17 mouse cellular contexts compared by ENCODE assay signal in the genomic region with DNA sequence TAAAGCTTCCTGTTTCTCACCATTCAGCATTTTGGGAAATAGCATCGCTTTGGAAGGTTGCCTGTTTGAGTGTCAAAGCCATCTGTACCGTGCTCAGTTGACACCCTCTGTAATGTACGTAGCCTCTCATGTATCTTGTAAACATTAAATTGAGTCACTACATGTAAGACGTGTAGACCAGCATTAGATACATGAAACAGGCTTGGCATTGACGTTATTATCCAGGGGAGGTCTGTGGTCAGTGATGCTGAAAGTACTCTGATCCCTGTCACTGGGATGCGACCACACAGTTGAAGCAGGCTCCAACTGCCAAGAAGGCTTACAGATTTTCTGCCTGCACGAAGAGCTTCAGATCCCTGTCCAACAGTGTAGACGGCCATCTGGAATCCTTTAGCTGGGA.
DNase-seq lines count a peak whose midpoint lies in the region; ATAC-seq and TF ChIP-seq lines count a peak whose summit lies in the region.
"Had no signal": no experiment of that assay in that cellular context is flagged by ENCODE, and none has a peak within 500 bp of the region (broad histone marks: within the 10 kb centered on the region; RNA-seq: fewer than 3 reads in every experiment).

No protein-coding gene starts in this region.

- H3K4me2 ChIP-seq in kidney, postnatal 0 days (ENCODE audit: low read length) = no peak overlapping the region
- H3K4me2 ChIP-seq in kidney, embryonic 16.5 days (replicated peaks; ENCODE audit: low read depth, low read length) = no peak overlapping the region
- no peak overlapping the region for H3K4me2 ChIP-seq in lung, postnatal 0 days (replicated peaks; ENCODE audit: low read depth, low read length)
- H3K4me2 ChIP-seq in limb, embryonic 12.5 days = no peak overlapping the region
- H3K4me2 ChIP-seq: heart, embryonic 11.5 days; limb, embryonic 13.5 days; liver, embryonic 15.5 days had no signal

- DNase-seq in cerebellum, postnatal 14 days = peak; percentile 56 to 80
- DNase-seq in kidney, postnatal 0 days (ENCODE audit: low spot score) = peak; percentile 58
- peak; percentile 35 for DNase-seq in lung, postnatal 0 days (ENCODE audit: low spot score)
- no peak for DNase-seq in lung, postnatal 25 days (ENCODE audit: low spot score)
- DNase-seq in heart, adult 8-10 months (ENCODE audit: low spot score) = no peak
- DNase-seq: adrenal gland, postnatal 25 days; gastrocnemius, postnatal 25 days; heart, postnatal 4 days; thymus, postnatal 25 days had no signal

- no peak overlapping the region for H3K4me3 ChIP-seq in kidney, postnatal 0 days (replicated peaks; ENCODE audit: low read depth, low read length)
- H3K4me3 ChIP-seq in kidney, embryonic 16.5 days (ENCODE audit: low read length) = no peak overlapping the region
- H3K4me3 ChIP-seq in lung, postnatal 0 days (ENCODE audit: low read depth, low read length) = no peak overlapping the region
- H3K4me3 ChIP-seq in limb, embryonic 12.5 days (replicated peaks) = no peak overlapping the region
- H3K4me3 ChIP-seq: erythroblast, embryonic 14.5 days; limb, embryonic 13.5 days; liver, embryonic 15.5 days had no signal

- H3K9ac ChIP-seq in kidney, postnatal 0 days (ENCODE audit: low read depth, low read length) = no peak overlapping the region
- H3K9ac ChIP-seq in kidney, embryonic 16.5 days (replicated peaks; ENCODE audit: low read length) = no peak overlapping the region
- H3K9ac ChIP-seq in lung, postnatal 0 days (replicated peaks; ENCODE audit: low read depth) = no peak overlapping the region
- H3K9ac ChIP-seq in limb, embryonic 12.5 days (replicated peaks) = no peak overlapping the region
- H3K9ac ChIP-seq: limb, embryonic 13.5 days; liver, embryonic 15.5 days had no signal

- TF ChIP-seq EP300 in lung, postnatal 0 days (IDR thresholded peaks at IDR 0.05) = no peak; the same call in 1 of the 2 replicates

- H3K36me3 ChIP-seq in kidney, postnatal 0 days (ENCODE audit: insufficient read depth, low read length) = no peaks in the 10 kb centered on the region
- no peaks in the 10 kb centered on the region for H3K36me3 ChIP-seq in kidney, embryonic 16.5 days (ENCODE audit: insufficient read depth, low read length)
- H3K36me3 ChIP-seq in lung, postnatal 0 days (ENCODE audit: insufficient read depth, low read length) = no peaks in the 10 kb centered on the region
- H3K36me3 ChIP-seq in limb, embryonic 12.5 days = no peaks in the 10 kb centered on the region
- H3K36me3 ChIP-seq: limb, embryonic 13.5 days; liver, embryonic 15.5 days had no signal

- no peak overlapping the region for H3K27ac ChIP-seq in kidney, postnatal 0 days
- no peak overlapping the region for H3K27ac ChIP-seq in kidney, embryonic 16.5 days (ENCODE audit: low read length)
- no peak overlapping the region for H3K27ac ChIP-seq in lung, postnatal 0 days (ENCODE audit: low read length)
- H3K27ac ChIP-seq in limb, embryonic 12.5 days = peak overlapping the region; percentile 42; the same call in 1 of the 2 replicates
- H3K27ac ChIP-seq: limb, embryonic 13.5 days; liver, embryonic 15.5 days had no signal

- WGBS in kidney, postnatal 0 days = 39% methylated on average over 8 of the region's 8 CpGs
- 58% methylated on average over 8 of the region's 8 CpGs for WGBS in kidney, embryonic 16.5 days
- 55% methylated on average over 8 of the region's 8 CpGs for WGBS in lung, postnatal 0 days
- 50% methylated on average over 8 of the region's 8 CpGs for WGBS in limb, embryonic 12.5 days

- no peak for TF ChIP-seq CTCF in kidney, postnatal 0 days (IDR thresholded peaks at IDR 0.05; ENCODE audit: low read depth)
- no peak for TF ChIP-seq CTCF in lung, postnatal 0 days (IDR thresholded peaks at IDR 0.05)

- ATAC-seq in cerebellum, adult (ENCODE audit: insufficient number of reproducible peaks, low FRiP score, low TSS enrichment) = no peak
- no peak for ATAC-seq in kidney, postnatal 0 days (replicated peaks; ENCODE audit: low FRiP score, low read depth)
- no peak for ATAC-seq in kidney, embryonic 16.5 days (ENCODE audit: low FRiP score, low TSS enrichment)
- peak; percentile 64 for ATAC-seq in lung, postnatal 0 days
- no peak for ATAC-seq in limb, embryonic 12.5 days (ENCODE audit: insufficient number of reproducible peaks, insufficient read depth, low FRiP score, low TSS enrichment, low read depth)
- ATAC-seq: activated CD4-positive, CD25-positive, alpha-beta regulatory T cell, adult 4 months had no signal

- H3K9me3 ChIP-seq in kidney, postnatal 0 days (replicated peaks; ENCODE audit: low read length) = no peaks in the 10 kb centered on the region
- H3K9me3 ChIP-seq in kidney, embryonic 16.5 days (ENCODE audit: low read length) = no peaks in the 10 kb centered on the region
- H3K9me3 ChIP-seq in lung, postnatal 0 days (ENCODE audit: low read length) = no peaks in the 10 kb centered on the region
- H3K9me3 ChIP-seq in limb, embryonic 12.5 days = no peaks in the 10 kb centered on the region
- H3K9me3 ChIP-seq: limb, embryonic 13.5 days; liver, embryonic 15.5 days had no signal

- H3K4me1 ChIP-seq in kidney, postnatal 0 days (replicated peaks; ENCODE audit: insufficient read depth, low read length) = no peaks in the 10 kb centered on the region
- no peaks in the 10 kb centered on the region for H3K4me1 ChIP-seq in kidney, embryonic 16.5 days (ENCODE audit: insufficient read depth, low read length)
- no peaks in the 10 kb centered on the region for H3K4me1 ChIP-seq in lung, postnatal 0 days (ENCODE audit: insufficient read depth, low read depth, low read length)
- peaks cover 8% of the 10 kb centered on the region for H3K4me1 ChIP-seq in limb, embryonic 12.5 days (replicated peaks)
- H3K4me1 ChIP-seq: liver, embryonic 15.5 days had no signal

- no peaks in the 10 kb centered on the region for H3K27me3 ChIP-seq in kidney, postnatal 0 days (ENCODE audit: insufficient read depth, low read length)
- no peaks in the 10 kb centered on the region for H3K27me3 ChIP-seq in kidney, embryonic 16.5 days (ENCODE audit: insufficient read depth, low read length)
- H3K27me3 ChIP-seq in lung, postnatal 0 days (replicated peaks; ENCODE audit: insufficient read depth, low read length) = no peaks in the 10 kb centered on the region
- no peaks in the 10 kb centered on the region for H3K27me3 ChIP-seq in limb, embryonic 12.5 days
- H3K27me3 ChIP-seq: limb, embryonic 13.5 days; liver, embryonic 15.5 days had no signal

Comparison
In these comparisons a context has a peak if more than half of its experiments do, and no peak if none do; other contexts are left out.
1. DNase-seq: peak in cerebellum, postnatal 14 days (2 of 2), kidney, postnatal 0 days (single experiment) and lung, postnatal 0 days (single experiment); none in lung, postnatal 25 days (single experiment) and heart, adult 8-10 months (single experiment).